Mouse (Mus musculus): Measurements from ENCODE around the gene Olfr99. TPM values are rescaled to one million over a fixed set of nuclear protein-coding genes. Genes with fewer than 3 reads are reported as not detected.

The Olfr99 gene
- not detected in 2 replicates for polyA plus RNA-seq (2015; fragmentation: Nextera tagmentation; extraction: Ambion mirVana)

DNA sequence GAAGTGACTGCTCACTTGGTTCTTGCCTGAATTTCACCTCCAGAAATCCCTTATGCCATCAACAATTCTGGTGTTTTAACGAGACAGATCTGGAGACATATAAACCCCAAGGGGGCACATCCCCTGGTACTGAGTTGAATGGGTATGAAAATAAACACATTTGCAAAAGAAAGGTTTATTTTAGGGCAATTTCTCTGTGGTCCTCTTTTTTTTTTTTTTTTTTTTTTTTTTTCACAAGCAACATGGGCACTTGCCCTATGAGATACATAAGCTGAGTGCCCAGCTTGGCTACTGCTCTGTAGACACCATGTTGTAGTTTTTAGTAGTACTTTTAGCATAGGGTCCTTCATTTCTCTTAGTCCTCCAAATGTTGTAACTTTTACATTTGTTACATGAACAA lies at the start of gene Olfr99:
Gene Olfr99 (minus strand): TSS at position 101 of the 400 bp plus-strand sequence.
- no peak within 1 kb of the TSS for H3K4me3 ChIP-seq

DNA sequence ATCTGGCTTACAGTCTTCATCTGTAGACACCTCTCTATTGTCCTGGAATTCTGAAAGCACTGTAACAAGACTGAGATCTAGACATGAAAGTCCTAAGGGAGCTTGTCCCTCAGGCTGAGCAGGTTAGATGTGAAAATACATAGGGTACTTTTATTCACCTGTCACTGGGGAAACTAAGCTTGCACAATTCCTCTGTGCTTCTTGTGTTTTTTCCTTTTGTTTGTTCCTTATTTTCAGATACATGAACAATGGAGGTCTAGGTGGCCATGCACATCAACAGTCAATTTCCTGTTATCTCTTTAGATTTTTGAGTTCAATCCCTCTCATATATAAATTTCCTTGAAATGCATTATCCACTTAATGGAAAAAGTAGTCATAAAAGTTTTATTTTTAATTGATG lies 33.7 kb upstream of the Olfr99 start, which contains the start of gene Olfr102:
Gene Olfr102 (minus strand): TSS at position 101 of the 400 bp plus-strand sequence.
- H3K9me3 ChIP-seq = no peaks in the 10 kb centered on the region
- no peak within 1 kb of the TSS for H3K4me3 ChIP-seq
- H3K9ac ChIP-seq = no peak within 1 kb of the TSS
- no peaks in the 10 kb centered on the region for H3K4me1 ChIP-seq
- no peaks in the 10 kb centered on the region for H3K27me3 ChIP-seq
- ATAC-seq (ENCODE audit: insufficient number of reproducible peaks, insufficient read depth, low FRiP score, low TSS enrichment, low read depth) = no peak
- no peaks in the 10 kb centered on the region for H3K36me3 ChIP-seq
- no peak within 1 kb of the TSS for H3K4me2 ChIP-seq
- no peak within 1 kb of the TSS for H3K27ac ChIP-seq

More for the DNA sequence above, at the start of gene Olfr99:
- 79% methylated on average over 1 of the region's 1 CpGs for WGBS
- H3K36me3 ChIP-seq = no peaks in the 10 kb centered on the region
- H3K9me3 ChIP-seq = no peaks in the 10 kb centered on the region
- H3K27me3 ChIP-seq = no peaks in the 10 kb centered on the region
- no peak within 1 kb of the TSS for H3K9ac ChIP-seq
- no peak within 1 kb of the TSS for H3K27ac ChIP-seq
- no peak within 1 kb of the TSS for H3K4me2 ChIP-seq
- no peak for ATAC-seq (ENCODE audit: insufficient number of reproducible peaks, insufficient read depth, low FRiP score, low TSS enrichment, low read depth)
- no peaks in the 10 kb centered on the region for H3K4me1 ChIP-seq

DNA sequence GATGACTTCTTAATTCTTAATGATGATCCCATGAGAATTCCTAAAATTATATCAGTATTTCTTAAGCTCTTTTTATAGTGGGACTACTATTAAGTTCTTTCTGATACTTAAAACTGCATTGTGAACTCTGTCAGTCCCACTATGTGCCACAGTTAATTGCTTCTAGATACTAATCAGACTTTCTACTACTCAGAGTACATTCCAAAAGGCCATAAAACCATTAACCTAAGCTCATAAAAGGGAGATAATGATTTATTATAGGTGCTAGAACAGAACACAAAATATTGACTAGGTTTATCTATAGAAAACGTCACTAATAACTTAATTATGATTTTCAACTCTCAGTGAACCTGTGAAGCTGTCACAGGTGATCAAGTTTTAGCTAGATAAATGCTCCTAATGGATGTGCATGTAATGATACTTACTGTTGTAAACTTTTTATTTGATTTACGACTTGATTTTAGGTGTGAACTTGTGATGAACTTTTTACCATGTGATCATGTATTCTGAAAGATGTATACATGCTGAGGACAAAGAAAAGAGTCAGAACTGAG lies 27.0 kb upstream of the Olfr99 start:
- no peak for ATAC-seq (ENCODE audit: insufficient number of reproducible peaks, insufficient read depth, low FRiP score, low TSS enrichment, low read depth)
- H3K9me3 ChIP-seq = no peaks in the 10 kb centered on the region

GRCm38 (mm10) chr17:37308483-37308882 lies 25.2 kb upstream of the Olfr99 start:
- WGBS = 38% methylated on average over 4 of the region's 4 CpGs

More for the DNA sequence above, 27.0 kb upstream of the Olfr99 start:
- Histone ChIP-seq H3K27me3 (no peaks in the 10 kb centered on the region), H3K36me3 (no peaks in the 10 kb centered on the region), H3K4me3 (no peak overlapping the region), H3K27ac (no peak overlapping the region), H3K4me1 (no peaks in the 10 kb centered on the region), H3K4me2 (no peak overlapping the region), H3K9ac (no peak overlapping the region)
- WGBS = 52% methylated on average over 2 of the region's 2 CpGs

GRCm38 (mm10) chr17:37304213-37304612 lies 21.0 kb upstream of the Olfr99 start, which contains the start of gene Olfr101:
Gene Olfr101, minus strand, starts transcription at chr17:37304313.
- WGBS = 77% methylated on average over 4 of the region's 4 CpGs
- ATAC-seq (ENCODE audit: insufficient number of reproducible peaks, insufficient read depth, low FRiP score, low TSS enrichment, low read depth) = no peak
- Histone ChIP-seq H3K27me3 (no peaks in the 10 kb centered on the region), H3K36me3 (no peaks in the 10 kb centered on the region), H3K4me1 (no peaks in the 10 kb centered on the region), H3K27ac (no peak within 1 kb of the TSS), H3K9ac (no peak within 1 kb of the TSS), H3K4me3 (no peak within 1 kb of the TSS), H3K4me2 (no peak within 1 kb of the TSS), H3K9me3 (no peaks in the 10 kb centered on the region)

More at GRCm38 (mm10) chr17:37308483-37308882, 25.2 kb upstream of the Olfr99 start:
- Histone ChIP-seq H3K4me3 (no peak overlapping the region), H3K9me3 (no peaks in the 10 kb centered on the region), H3K27me3 (no peaks in the 10 kb centered on the region), H3K36me3 (no peaks in the 10 kb centered on the region), H3K4me1 (no peaks in the 10 kb centered on the region), H3K4me2 (no peak overlapping the region), H3K9ac (no peak overlapping the region), H3K27ac (no peak overlapping the region)
- ATAC-seq (ENCODE audit: insufficient number of reproducible peaks, insufficient read depth, low FRiP score, low TSS enrichment, low read depth) = no peak

DNA sequence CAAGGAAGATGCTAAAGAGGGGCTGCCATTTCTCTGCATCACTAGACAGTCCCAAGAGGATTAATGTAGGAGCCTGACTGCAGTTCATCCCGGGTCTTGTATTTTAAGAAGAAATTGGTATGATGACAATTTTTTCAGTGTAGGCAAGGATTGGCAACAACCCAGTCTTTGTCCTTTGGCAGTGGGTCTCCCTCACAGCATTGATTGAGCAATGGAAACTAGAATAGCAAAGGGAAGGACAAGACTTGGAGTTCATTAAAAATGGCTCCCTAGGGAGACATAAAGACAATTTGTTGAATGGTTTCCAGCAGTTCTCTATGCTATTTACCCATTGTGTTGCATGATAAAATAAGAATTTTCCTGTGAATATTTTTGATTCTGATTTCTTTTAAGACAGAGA lies 2.9 kb downstream of the Olfr99 start:
- Histone ChIP-seq H3K9me3 (no peaks in the 10 kb centered on the region), H3K4me3 (no peak overlapping the region), H3K36me3 (no peaks in the 10 kb centered on the region), H3K9ac (no peak overlapping the region), H3K4me1 (no peaks in the 10 kb centered on the region), H3K27me3 (no peaks in the 10 kb centered on the region), H3K4me2 (no peak overlapping the region), H3K27ac (no peak overlapping the region)
- 65% methylated on average over 1 of the region's 1 CpGs for WGBS
- no peak for ATAC-seq (ENCODE audit: insufficient number of reproducible peaks, insufficient read depth, low FRiP score, low TSS enrichment, low read depth)

- no peaks in the 10 kb centered on the region for H3K9me3 ChIP-seq
- no peak for ATAC-seq (ENCODE audit: insufficient number of reproducible peaks, insufficient read depth, low FRiP score, low TSS enrichment, low read depth)
- no peak overlapping the region for H3K4me3 ChIP-seq
- no peak overlapping the region for H3K27ac ChIP-seq
- H3K4me2 ChIP-seq = no peak overlapping the region
- H3K9ac ChIP-seq = no peak overlapping the region
- H3K27me3 ChIP-seq = no peaks in the 10 kb centered on the region
- no peaks in the 10 kb centered on the region for H3K36me3 ChIP-seq
- no peaks in the 10 kb centered on the region for H3K4me1 ChIP-seq
These were observed 6.7 kb downstream of the Olfr99 start for GRCm38 (mm10) chr17:37276573-37276972.

- 68% methylated on average over 2 of the region's 2 CpGs for WGBS
- no peak for ATAC-seq (ENCODE audit: insufficient number of reproducible peaks, insufficient read depth, low FRiP score, low TSS enrichment, low read depth)
- peaks cover 7% of the 10 kb centered on the region for H3K27me3 ChIP-seq
- H3K4me2 ChIP-seq = no peak overlapping the region
- no peaks in the 10 kb centered on the region for H3K9me3 ChIP-seq
- H3K4me1 ChIP-seq = no peaks in the 10 kb centered on the region
- H3K4me3 ChIP-seq = no peak overlapping the region
- H3K9ac ChIP-seq = no peak overlapping the region
- H3K27ac ChIP-seq = no peak overlapping the region
- no peaks in the 10 kb centered on the region for H3K36me3 ChIP-seq
These were observed 7.5 kb downstream of the Olfr99 start for GRCm38 (mm10) chr17:37275626-37276248.

- Histone ChIP-seq H3K9me3 (no peaks in the 10 kb centered on the region), H3K4me2 (peak overlapping the region; percentile 90), H3K36me3 (no peaks in the 10 kb centered on the region), H3K4me3 (peak overlapping the region; percentile 51), H3K9ac (no peak overlapping the region), H3K27ac (no peak overlapping the region), H3K4me1 (no peaks in the 10 kb centered on the region), H3K27me3 (peaks cover 11% of the 10 kb centered on the region)
- WGBS = 68% methylated on average over 8 of the region's 8 CpGs
- 0 out of 2 replicates have a peak, but pooled peaks have one; percentile 67 for ATAC-seq (ENCODE audit: insufficient number of reproducible peaks, insufficient read depth, low FRiP score, low TSS enrichment, low read depth)
These were observed 12.6 kb downstream of the Olfr99 start for GRCm38 (mm10) chr17:37270702-37271092.

DNA sequence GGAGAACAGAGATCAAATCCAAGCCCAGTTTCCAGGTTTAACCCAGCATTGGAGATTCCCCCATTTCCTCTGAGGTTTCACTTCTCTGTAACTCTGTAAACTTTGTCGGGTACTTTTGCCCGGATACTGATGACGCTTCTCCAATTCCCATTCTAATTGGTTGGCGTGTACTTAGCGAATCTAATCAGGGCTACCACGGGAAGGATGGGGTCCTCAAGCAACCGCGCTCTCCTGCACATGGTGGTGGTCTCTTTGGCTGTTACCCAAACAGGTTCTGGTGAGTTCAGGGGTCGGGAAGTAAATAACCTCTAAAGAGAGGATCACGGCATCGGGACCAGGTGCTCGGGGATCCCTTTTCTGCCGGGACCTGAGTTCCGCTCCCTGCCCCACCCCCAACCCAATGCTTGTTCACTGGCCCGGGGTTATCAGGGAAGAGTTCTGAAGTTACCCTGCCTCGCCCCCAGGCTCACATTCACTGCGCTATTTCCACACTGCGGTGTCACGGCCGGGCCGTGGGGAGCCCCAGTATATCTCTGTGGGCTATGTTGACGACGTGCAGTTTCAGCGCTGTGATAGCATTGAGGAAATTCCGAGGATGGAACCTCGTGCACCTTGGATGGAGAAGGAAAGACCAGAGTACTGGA lies 13.1 kb downstream of the Olfr99 start, which contains the start of gene H2-M3:
Gene H2-M3 (plus strand): TSS at position 163 of the 644 bp plus-strand sequence.
- ATAC-seq (ENCODE audit: insufficient number of reproducible peaks, insufficient read depth, low FRiP score, low TSS enrichment, low read depth) = peak; percentile 79
- H3K27ac ChIP-seq = no peak within 1 kb of the TSS

DNA sequence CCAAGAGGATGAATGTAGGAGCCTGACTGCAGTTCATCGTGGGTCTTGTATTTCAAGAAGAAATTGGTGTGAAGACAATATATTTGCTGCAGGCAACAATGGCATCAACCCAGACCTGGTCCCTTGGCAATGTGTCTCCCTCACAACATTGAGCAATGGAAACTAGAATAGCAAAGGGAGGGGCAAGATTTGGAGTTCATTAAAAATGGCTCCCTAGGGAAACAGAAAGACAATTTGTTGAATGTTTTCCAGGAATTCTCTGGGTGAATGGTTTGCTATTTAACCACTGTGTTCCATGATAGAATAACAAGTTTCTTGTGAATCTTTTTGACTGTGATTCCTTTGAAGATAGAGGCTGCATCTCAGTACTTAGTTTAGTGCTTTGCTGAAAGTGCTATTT lies 19.6 kb downstream of the Olfr99 start, which contains the start of gene Olfr98:
Gene Olfr98 (minus strand): TSS at position 124 of the 400 bp plus-strand sequence.
- Histone ChIP-seq H3K9me3 (no peaks in the 10 kb centered on the region), H3K9ac (no peak within 1 kb of the TSS), H3K4me2 (no peak within 1 kb of the TSS), H3K36me3 (no peaks in the 10 kb centered on the region), H3K4me3 (no peak within 1 kb of the TSS), H3K27ac (no peak within 1 kb of the TSS), H3K4me1 (no peaks in the 10 kb centered on the region), H3K27me3 (no peaks in the 10 kb centered on the region)
- no peak for ATAC-seq (ENCODE audit: insufficient number of reproducible peaks, insufficient read depth, low FRiP score, low TSS enrichment, low read depth)
- 87% methylated on average over 1 of the region's 1 CpGs for WGBS

More for the DNA sequence above, 13.1 kb downstream of the Olfr99 start, which contains the start of gene H2-M3:
- WGBS = 3% methylated on average over 26 of the region's 26 CpGs
- Histone ChIP-seq H3K9me3 (no peaks in the 10 kb centered on the region), H3K4me1 (no peaks in the 10 kb centered on the region), H3K27me3 (peaks cover 11% of the 10 kb centered on the region), H3K9ac (peak within 1 kb of the TSS; percentile 61), H3K36me3 (no peaks in the 10 kb centered on the region), H3K4me2 (peak within 1 kb of the TSS; percentile 90), H3K4me3 (peak within 1 kb of the TSS; percentile 51)
